Mouse (Mus musculus): ENCODE results near the gene Kir3dl2.
"Not testable (repeated sequence)": the region's sequence is repeated elsewhere in the genome, so short reads cannot be mapped to it uniquely, and the experiment has no call there.

Gene Kir3dl2

DNA sequence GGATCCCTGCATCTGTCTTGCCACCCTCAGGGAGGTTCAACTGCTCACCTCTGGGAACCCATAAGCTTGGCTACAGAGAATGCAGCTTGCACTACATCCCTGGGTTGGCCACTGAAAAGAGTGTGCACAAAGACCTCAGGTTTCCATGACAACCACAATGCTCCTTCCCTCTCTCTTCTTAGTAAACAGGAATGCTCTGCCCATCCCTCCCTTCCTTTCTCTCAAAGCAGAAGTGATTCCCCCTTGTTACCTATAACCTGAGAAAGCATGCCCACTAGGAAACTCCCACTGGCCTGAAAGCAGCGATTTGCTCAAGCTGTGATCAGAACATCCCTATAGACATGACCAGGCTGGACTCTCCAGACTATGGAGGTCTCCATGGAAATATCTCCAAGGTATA, at the start of gene Kir3dl2:
Gene Kir3dl2 (minus strand): TSS at position 101 of the 400 bp plus-strand sequence.
- DNase-seq (ENCODE audit: extremely low spot score, low spot score), result not testable (repeated sequence)

DNA sequence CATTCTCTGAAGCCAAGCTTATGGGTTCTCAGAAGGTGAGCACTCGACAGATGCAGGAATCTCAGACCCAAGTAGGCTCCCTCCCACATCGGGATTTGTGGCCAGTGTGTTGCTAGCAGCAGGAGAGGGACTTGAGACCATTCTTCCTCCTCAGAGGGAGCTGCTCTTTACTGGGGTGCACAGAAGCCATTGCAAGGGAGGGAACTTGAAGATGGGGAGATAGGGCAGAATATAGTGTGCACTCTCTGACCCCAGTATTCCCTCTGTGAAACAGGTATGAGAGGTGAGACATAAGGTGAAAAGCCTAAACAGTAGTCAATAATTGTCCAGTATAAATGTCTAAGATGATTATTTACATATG, 47.0 kb upstream of the Kir3dl2 start:
- DNase-seq (ENCODE audit: extremely low spot score, low spot score), result no peak

DNA sequence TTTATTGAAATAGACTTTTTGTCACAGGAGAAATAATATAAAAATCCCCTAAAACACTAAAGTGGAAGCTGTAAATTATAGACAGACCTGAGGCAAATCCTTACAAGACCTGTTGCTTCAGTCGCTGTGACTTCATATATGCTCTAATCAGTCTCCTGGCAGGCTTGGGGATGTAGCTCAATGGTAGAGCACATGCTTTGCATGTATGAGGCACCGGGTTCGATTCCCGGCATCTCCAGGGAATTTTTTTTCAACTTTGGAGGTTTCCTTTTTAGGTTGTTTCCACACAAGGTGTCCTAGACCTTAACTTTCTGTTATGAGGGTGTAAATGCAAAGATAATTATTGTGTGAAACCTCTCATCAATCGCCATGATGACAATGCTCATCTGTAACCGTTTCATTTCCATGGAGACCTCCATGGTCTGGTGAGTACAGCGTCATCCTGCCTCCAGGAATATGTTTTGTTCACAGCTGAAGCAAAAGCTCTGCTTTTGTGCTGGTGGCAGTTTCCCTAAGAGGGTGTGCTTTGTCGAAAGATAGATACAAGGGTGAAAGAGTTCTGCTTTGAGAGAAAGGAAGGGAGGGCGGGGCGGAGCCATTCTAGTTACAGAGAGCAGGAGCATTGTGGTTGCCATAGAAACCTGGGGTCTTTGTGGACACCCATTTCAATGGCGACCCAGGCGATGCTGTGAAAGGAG, 46.5 kb upstream of the Kir3dl2 start, which contains the start of gene Tceal3:
Gene Tceal3 (plus strand): TSS at position 644 of the 698 bp plus-strand sequence.
- DNase-seq (ENCODE audit: extremely low spot score, low spot score), result peak; percentile 35

DNA sequence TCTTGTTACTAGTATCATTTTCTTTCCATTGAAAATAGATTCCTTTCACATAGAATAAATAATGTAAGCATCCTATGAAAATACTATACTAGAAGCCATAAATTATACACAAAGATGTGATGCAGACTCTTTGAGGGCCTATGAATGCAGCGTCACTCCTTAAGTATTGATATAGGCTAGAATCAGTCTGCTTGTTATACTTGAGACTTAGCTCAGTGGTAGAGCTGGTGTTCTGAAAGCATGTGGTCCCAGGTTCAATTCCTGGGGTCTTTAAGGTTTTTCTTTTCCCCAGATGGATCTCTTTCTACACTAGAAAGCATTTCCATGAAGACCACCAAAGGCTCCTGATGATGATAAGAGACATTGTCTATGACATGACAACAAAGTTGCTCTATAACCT, 40.8 kb upstream of the Kir3dl2 start:
- DNase-seq (ENCODE audit: extremely low spot score, low spot score), result no peak

DNA sequence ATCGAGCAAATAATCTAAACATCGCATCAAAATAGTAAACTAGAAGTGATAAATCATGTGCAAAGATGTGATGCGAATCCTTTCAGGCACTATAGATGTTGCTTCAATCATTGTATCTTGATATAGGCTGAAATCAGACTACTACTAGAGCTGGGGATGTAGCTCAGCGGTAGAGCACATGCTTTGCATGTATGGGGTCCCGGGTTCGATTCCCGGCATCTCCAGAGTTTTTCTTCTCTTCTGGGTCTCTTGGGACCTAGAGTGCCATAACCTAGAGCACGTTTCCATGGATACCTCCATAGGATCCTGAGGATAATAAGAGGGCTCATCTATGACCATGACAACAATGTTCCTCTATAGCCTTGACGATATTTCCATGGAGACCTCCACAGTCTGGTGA, 25.2 kb upstream of the Kir3dl2 start:
- not testable (repeated sequence) for DNase-seq (ENCODE audit: extremely low spot score, low spot score)

DNA sequence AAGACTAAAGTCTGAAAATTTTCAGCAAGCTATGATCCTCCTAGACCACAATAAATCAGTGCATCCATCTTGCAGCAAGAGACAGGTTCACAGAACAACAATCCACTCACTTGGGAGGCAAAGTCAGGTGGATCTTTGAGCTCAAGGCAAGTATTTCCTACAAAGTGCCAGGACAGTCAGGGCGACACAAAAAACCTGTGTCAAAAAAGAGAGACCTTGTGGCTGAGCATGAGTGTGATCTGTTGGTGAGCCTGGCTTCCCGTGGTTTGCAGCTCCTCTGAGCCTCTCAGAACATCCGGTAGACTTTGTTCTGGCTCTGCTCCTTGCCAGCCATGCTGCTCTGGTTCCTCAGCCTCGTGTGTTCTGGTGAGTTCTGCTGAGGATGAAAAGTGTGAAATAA, 26.2 kb downstream of the Kir3dl2 start, which contains the start of gene Kir3dl1:
Gene Kir3dl1 (plus strand): TSS at position 301 of the 400 bp plus-strand sequence.
- DNase-seq (ENCODE audit: extremely low spot score, low spot score), result not testable (repeated sequence)
